Mouse (Mus musculus): Measurements from ENCODE around the gene Chmp1a. TPM values are rescaled to one million over a fixed set of nuclear protein-coding genes. Genes with fewer than 3 reads are reported as not detected.
"Not testable (repeated sequence)": the region's sequence is repeated elsewhere in the genome, so short reads cannot be mapped to it uniquely, and the experiment has no call there.

The Chmp1a gene
- 93.6 and 110 TPM in 2 replicates for polyA plus RNA-seq (2012; rRNA removed)
- 128 and 130 TPM in 2 replicates for polyA plus RNA-seq (2014; fragmentation: Nextera tagmentation; extraction: Ambion mirVana)

DNA sequence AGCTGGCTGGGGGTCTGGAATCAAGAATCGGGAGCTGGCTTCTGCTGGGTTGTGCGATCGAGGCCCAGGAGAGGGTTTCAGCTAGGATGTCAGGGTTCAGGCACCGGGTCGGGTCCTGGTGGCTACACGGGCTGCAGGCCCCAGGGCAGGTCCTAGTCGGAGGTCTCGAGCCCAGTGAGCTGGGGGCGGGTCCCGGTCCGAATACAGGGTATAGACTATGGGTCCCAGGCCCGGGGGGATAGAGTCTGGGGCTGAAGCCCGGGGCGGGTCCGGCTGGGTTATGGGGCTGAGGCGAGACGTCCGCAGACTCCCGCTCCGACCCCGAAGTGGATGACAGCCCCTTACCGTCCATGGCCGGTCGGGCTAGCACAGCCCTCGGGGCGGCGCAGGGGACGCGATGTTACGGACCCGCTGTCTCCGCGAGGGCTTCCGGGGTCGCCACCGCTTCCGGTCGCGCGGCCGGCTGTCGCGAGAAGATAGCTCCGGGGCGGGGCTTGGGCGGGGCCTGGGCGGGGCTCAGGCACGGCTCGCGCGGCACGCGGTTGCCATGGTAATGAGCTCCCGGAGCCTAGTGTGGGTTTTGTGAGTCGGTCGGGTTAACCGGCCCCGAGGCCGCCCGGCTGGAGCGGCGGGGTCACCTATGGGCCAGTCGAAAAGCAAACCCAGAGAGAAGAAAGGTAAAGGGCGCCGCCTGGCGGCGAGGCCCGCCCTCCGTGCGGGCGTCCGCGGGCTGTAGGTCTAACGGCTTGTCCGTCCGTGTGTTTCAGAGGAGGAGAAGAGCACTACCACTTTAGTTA is at the start of gene Chmp1a, which contains the start of gene Spata33:
TSS of gene Chmp1a (minus strand) at position 443 of the 797 bp plus-strand sequence.
TSS of gene Spata33 (plus strand) at position 512 of the 797 bp plus-strand sequence.
- Histone ChIP-seq H3K4me1 (ENCODE audit: control insufficient read depth, insufficient read depth, low read length) (peaks cover 14% of the 10 kb centered on the region), H3K9me3 (ENCODE audit: control insufficient read depth, low read length) (no peaks in the 10 kb centered on the region), H3K4me3 (replicated peaks; ENCODE audit: low read length) (peak within 1 kb of the TSS; percentile 68), H3K4me2 (replicated peaks; ENCODE audit: low read depth, low read length, severe bottlenecking) (peak within 1 kb of the TSS; percentile 87), H3K27ac (replicated peaks; ENCODE audit: low read depth, low read length) (no peak within 1 kb of the TSS), H3K27me3 (ENCODE audit: control insufficient read depth, insufficient read depth, low read length) (no peaks in the 10 kb centered on the region), H3K36me3 (ENCODE audit: control insufficient read depth, insufficient read depth, low read length) (peaks cover 30% of the 10 kb centered on the region), H3K9ac (ENCODE audit: low read depth, low read length, severe bottlenecking) (peak within 1 kb of the TSS; percentile 86)
- WGBS: under 1% methylated on average over 65 of the region's 76 CpGs
- peak; percentile 90 for DNase-seq (ENCODE audit: low spot score)
- peak; percentile 61; the same call in 1 of the 2 replicates for TF ChIP-seq POLR2A (IDR thresholded peaks at IDR 0.05; ENCODE audit: borderline replicate concordance, extremely low read depth, insufficient read depth, insufficient read length)
- ATAC-seq (ENCODE audit: low FRiP score, low read depth): peak; percentile 95

- 88% methylated on average over 7 of the region's 8 CpGs for WGBS
- DNase-seq (ENCODE audit: low spot score); H3K27me3 ChIP-seq (ENCODE audit: control insufficient read depth, insufficient read depth, low read length); ATAC-seq (ENCODE audit: low FRiP score, low read depth); H3K4me3 ChIP-seq (replicated peaks; ENCODE audit: low read length); H3K27ac ChIP-seq (replicated peaks; ENCODE audit: low read depth, low read length); H3K9me3 ChIP-seq (ENCODE audit: control insufficient read depth, low read length); H3K9ac ChIP-seq (ENCODE audit: low read depth, low read length, severe bottlenecking); H3K4me2 ChIP-seq (replicated peaks; ENCODE audit: low read depth, low read length, severe bottlenecking): not testable (repeated sequence)
- H3K36me3 ChIP-seq (ENCODE audit: control insufficient read depth, insufficient read depth, low read length): peaks cover 51% of the 10 kb centered on the region
- H3K4me1 ChIP-seq (ENCODE audit: control insufficient read depth, insufficient read depth, low read length): peaks cover 18% of the 10 kb centered on the region
Measured at GRCm38 (mm10) chr8:123257593-123257992, 45.0 kb upstream of the Chmp1a start.

GRCm38 (mm10) chr8:123257114-123257513 is 44.6 kb upstream of the Chmp1a start:
- no peak overlapping the region for H3K27ac ChIP-seq (replicated peaks; ENCODE audit: low read depth, low read length)
- ATAC-seq (ENCODE audit: low FRiP score, low read depth) (no peak), DNase-seq (ENCODE audit: low spot score) (no peak)
- no peak for TF ChIP-seq POLR2A (IDR thresholded peaks at IDR 0.05; ENCODE audit: borderline replicate concordance, extremely low read depth, insufficient read depth, insufficient read length)
- H3K4me1 ChIP-seq (ENCODE audit: control insufficient read depth, insufficient read depth, low read length): peaks cover 19% of the 10 kb centered on the region
- no peak overlapping the region for H3K4me2 ChIP-seq (replicated peaks; ENCODE audit: low read depth, low read length, severe bottlenecking)
- H3K27me3 ChIP-seq (ENCODE audit: control insufficient read depth, insufficient read depth, low read length): no peaks in the 10 kb centered on the region
- WGBS: 96% methylated on average over 3 of the region's 3 CpGs
- no peak overlapping the region for H3K4me3 ChIP-seq (replicated peaks; ENCODE audit: low read length)
- no peaks in the 10 kb centered on the region for H3K9me3 ChIP-seq (ENCODE audit: control insufficient read depth, low read length)
- no peak overlapping the region for H3K9ac ChIP-seq (ENCODE audit: low read depth, low read length, severe bottlenecking)
- H3K36me3 ChIP-seq (ENCODE audit: control insufficient read depth, insufficient read depth, low read length): peaks cover 49% of the 10 kb centered on the region

GRCm38 (mm10) chr8:123255170-123255569 is 42.6 kb upstream of the Chmp1a start:
- Histone ChIP-seq H3K9ac (ENCODE audit: low read depth, low read length, severe bottlenecking) (peak overlapping the region; percentile 94), H3K9me3 (ENCODE audit: control insufficient read depth, low read length) (no peaks in the 10 kb centered on the region), H3K4me3 (replicated peaks; ENCODE audit: low read length) (peak overlapping the region; percentile 83), H3K27ac (replicated peaks; ENCODE audit: low read depth, low read length) (no peak overlapping the region), H3K4me1 (ENCODE audit: control insufficient read depth, insufficient read depth, low read length) (peaks cover 19% of the 10 kb centered on the region), H3K36me3 (ENCODE audit: control insufficient read depth, insufficient read depth, low read length) (peaks cover 61% of the 10 kb centered on the region), H3K27me3 (ENCODE audit: control insufficient read depth, insufficient read depth, low read length) (no peaks in the 10 kb centered on the region), H3K4me2 (replicated peaks; ENCODE audit: low read depth, low read length, severe bottlenecking) (peak overlapping the region; percentile 72)
- TF ChIP-seq POLR2A (IDR thresholded peaks at IDR 0.05; ENCODE audit: borderline replicate concordance, extremely low read depth, insufficient read depth, insufficient read length): no peak
- ATAC-seq (ENCODE audit: low FRiP score, low read depth): no peak
- DNase-seq (ENCODE audit: low spot score): no peak
- WGBS: 60% methylated on average over 6 of the region's 6 CpGs

- H3K27ac ChIP-seq (replicated peaks; ENCODE audit: low read depth, low read length): peak within 1 kb of the TSS; percentile 78
- DNase-seq (ENCODE audit: low spot score): peak; percentile 74
- no peaks in the 10 kb centered on the region for H3K9me3 ChIP-seq (ENCODE audit: control insufficient read depth, low read length)
- H3K4me3 ChIP-seq (replicated peaks; ENCODE audit: low read length): peak within 1 kb of the TSS; percentile 83
- H3K9ac ChIP-seq (ENCODE audit: low read depth, low read length, severe bottlenecking): peak within 1 kb of the TSS; percentile 94
- no peaks in the 10 kb centered on the region for H3K27me3 ChIP-seq (ENCODE audit: control insufficient read depth, insufficient read depth, low read length)
- under 1% methylated on average over 68 of the region's 99 CpGs for WGBS
- peak within 1 kb of the TSS; percentile 72 for H3K4me2 ChIP-seq (replicated peaks; ENCODE audit: low read depth, low read length, severe bottlenecking)
- peak; percentile 95 for ATAC-seq (ENCODE audit: low FRiP score, low read depth)
- peaks cover 60% of the 10 kb centered on the region for H3K36me3 ChIP-seq (ENCODE audit: control insufficient read depth, insufficient read depth, low read length)
- H3K4me1 ChIP-seq (ENCODE audit: control insufficient read depth, insufficient read depth, low read length): peaks cover 19% of the 10 kb centered on the region
- no peak for TF ChIP-seq POLR2A (IDR thresholded peaks at IDR 0.05; ENCODE audit: borderline replicate concordance, extremely low read depth, insufficient read depth, insufficient read length)
Measured at GRCm38 (mm10) chr8:123254099-123254885, 41.7 kb upstream of the Chmp1a start, which contains the start of the genes Zfp276 and Vps9d1. Zfp276 (plus strand) TSS chr8:123254195. Vps9d1 (minus strand) TSS chr8:123254348.
